Mouse (Mus musculus) testis, adult 2 months (tissue): Measurements from ENCODE around the gene Vipr2.

Experiments used
- CTCF ChIP-seq: fragments of 200-500 bp; IDR thresholded peaks from 2 replicates; pipeline ENCODE4 v1.5.1; 2012; ENCODE audit warnings: low read depth, mild to moderate bottlenecking, inconsistent platforms, low read length, moderate library complexity; ENCODE audit not compliant: control insufficient read depth, insufficient read depth, insufficient replicate concordance
- POLR2A ChIP-seq: fragments of 200-500 bp; IDR thresholded peaks from 2 replicates; pipeline ENCODE4 v1.6.1; 2012; ENCODE audit warnings: low read depth, mild to moderate bottlenecking, inconsistent platforms, low read length, moderate library complexity; ENCODE audit not compliant: control insufficient read depth

DNA sequence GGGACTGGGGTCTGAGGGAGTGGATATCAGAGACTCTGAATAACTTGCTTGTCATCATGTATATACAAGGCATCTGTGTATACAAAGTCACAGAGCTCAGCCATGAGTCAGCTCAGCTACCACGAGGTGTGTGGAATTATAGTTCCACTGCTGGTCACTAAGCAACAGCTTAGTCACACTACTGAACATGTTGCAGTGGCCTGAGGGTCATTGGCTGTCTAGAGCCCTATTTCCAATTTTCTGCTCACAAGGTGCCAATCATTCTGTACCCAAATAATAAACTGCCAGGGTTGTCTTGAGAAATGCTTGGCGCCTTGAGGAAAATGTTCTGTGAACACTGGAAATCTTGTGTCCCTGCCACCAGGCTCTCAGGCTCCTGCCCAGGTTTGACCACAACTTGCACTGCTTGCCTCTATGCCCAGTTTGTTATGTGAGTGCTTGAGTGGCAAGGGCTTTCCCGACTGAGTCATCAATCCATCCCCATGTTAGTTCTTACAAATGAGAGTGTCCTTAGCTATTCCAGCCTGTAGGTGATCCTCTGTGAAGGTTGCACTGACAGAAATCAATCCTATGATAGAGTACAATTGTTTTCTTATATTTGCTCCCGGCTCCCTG is 104.0 kb downstream of the Vipr2 start:
- no peak for TF ChIP-seq POLR2A
- no peak for TF ChIP-seq CTCF
